25 mouse cellular contexts compared by ENCODE assay signal in genomic region chr7:88527100-88527671, GRCm38 (mm10).
DNase-seq lines count a peak whose midpoint lies in the region; ATAC-seq and TF ChIP-seq lines count a peak whose summit lies in the region.
"Had no signal": no experiment of that assay in that cellular context is flagged by ENCODE, and none has a peak within 500 bp of the region (broad histone marks: within the 10 kb centered on the region; RNA-seq: fewer than 3 reads in every experiment).

No protein-coding gene starts in this region.

- H3K4me2 ChIP-seq in liver, embryonic 15.5 days, result no peak overlapping the region
- H3K4me2 ChIP-seq: embryonic facial prominence, embryonic 12.5 days; forebrain, embryonic 12.5 days; heart, embryonic 12.5 days; intestine, embryonic 15.5 days; limb, embryonic 13.5 days; lung, embryonic 15.5 days; neural tube, embryonic 15.5 days had no signal

- WGBS in liver, embryonic 15.5 days (ENCODE audit: insufficient replicate concordance), result 10% methylated on average over 1 of the region's 1 CpGs

- H3K27me3 ChIP-seq in liver, embryonic 15.5 days, result no peaks in the 10 kb centered on the region
- H3K27me3 ChIP-seq: embryonic facial prominence, embryonic 12.5 days; forebrain, embryonic 12.5 days; heart, embryonic 12.5 days; intestine, embryonic 15.5 days; limb, embryonic 13.5 days; lung, embryonic 15.5 days; neural tube, embryonic 15.5 days had no signal

- H3K27ac ChIP-seq in ES-E14 (ENCODE audit: insufficient read depth, low read depth, low read length, poor library complexity, severe bottlenecking), result no peak overlapping the region
- no peak overlapping the region for H3K27ac ChIP-seq in liver, embryonic 15.5 days (replicated peaks)
- H3K27ac ChIP-seq: embryonic facial prominence, embryonic 12.5 days; forebrain, embryonic 12.5 days; gastrocnemius, adult 2 months; hindbrain, embryonic 10.5 days; intestine, embryonic 15.5 days; layer of hippocampus, adult 2 months; limb, embryonic 13.5 days; lung, embryonic 15.5 days; neural tube, embryonic 15.5 days had no signal

- no peaks in the 10 kb centered on the region for H3K36me3 ChIP-seq in ES-E14 (ENCODE audit: control insufficient read depth, insufficient read depth, low read length, poor library complexity, severe bottlenecking)
- no peaks in the 10 kb centered on the region for H3K36me3 ChIP-seq in liver, embryonic 15.5 days (replicated peaks)
- H3K36me3 ChIP-seq: embryonic facial prominence, embryonic 12.5 days; forebrain, embryonic 12.5 days; heart, embryonic 12.5 days; hindbrain, embryonic 10.5 days; intestine, embryonic 15.5 days; limb, embryonic 13.5 days; lung, embryonic 15.5 days; neural tube, embryonic 15.5 days had no signal

- H3K9me3 ChIP-seq in ES-E14 (ENCODE audit: control insufficient read depth, insufficient read depth, low read depth, low read length), result no peaks in the 10 kb centered on the region
- no peaks in the 10 kb centered on the region for H3K9me3 ChIP-seq in liver, embryonic 15.5 days (replicated peaks)
- H3K9me3 ChIP-seq: embryonic facial prominence, embryonic 12.5 days; forebrain, embryonic 12.5 days; heart, embryonic 12.5 days; hindbrain, embryonic 10.5 days; intestine, embryonic 15.5 days; limb, embryonic 13.5 days; lung, embryonic 15.5 days; neural tube, embryonic 15.5 days had no signal

- in situ Hi-C loops in ES-E14 (cut with MboI; ENCODE audit: low sequenced_read_pairs in 2 of 2, unreplicated experiment in 2 of 2), result no loop called here

- ATAC-seq in liver, embryonic 15.5 days (ENCODE audit: insufficient read depth), result 0 out of 2 replicates have a peak, but pooled peaks have one; percentile 34
- ATAC-seq: hindbrain, embryonic 16.5 days; intestine, embryonic 15.5 days; midbrain, embryonic 16.5 days had no signal

- no peak overlapping the region for H3K4me3 ChIP-seq in ES-E14 (ENCODE audit: insufficient read depth in 1 of 2, low read depth in 1 of 2, low read length in 2 of 2, poor library complexity in 1 of 2, severe bottlenecking in 1 of 2)
- H3K4me3 ChIP-seq in liver, embryonic 15.5 days (replicated peaks), result no peak overlapping the region
- H3K4me3 ChIP-seq: embryonic facial prominence, embryonic 12.5 days; forebrain, embryonic 12.5 days; gastrocnemius, adult 2 months; heart, embryonic 12.5 days; hindbrain, embryonic 10.5 days; intestine, embryonic 15.5 days; layer of hippocampus, adult 2 months; limb, embryonic 13.5 days; lung, embryonic 15.5 days; neural tube, embryonic 15.5 days had no signal

- no peaks in the 10 kb centered on the region for H3K4me1 ChIP-seq in ES-E14 (ENCODE audit: control insufficient read depth in 2 of 2, insufficient read depth in 2 of 2, low read length in 2 of 2, poor library complexity in 1 of 2)
- no peaks in the 10 kb centered on the region for H3K4me1 ChIP-seq in liver, embryonic 15.5 days (replicated peaks)
- H3K4me1 ChIP-seq: embryonic facial prominence, embryonic 12.5 days; forebrain, embryonic 12.5 days; heart, embryonic 12.5 days; hindbrain, embryonic 10.5 days; intestine, embryonic 15.5 days; limb, embryonic 13.5 days; lung, embryonic 15.5 days; neural tube, embryonic 15.5 days had no signal

- no peak overlapping the region for H3K9ac ChIP-seq in ES-E14 (ENCODE audit: insufficient read depth, low read depth, low read length, poor library complexity, severe bottlenecking)
- no peak overlapping the region for H3K9ac ChIP-seq in liver, embryonic 15.5 days
- H3K9ac ChIP-seq: embryonic facial prominence, embryonic 12.5 days; forebrain, embryonic 12.5 days; heart, embryonic 12.5 days; intestine, embryonic 15.5 days; limb, embryonic 13.5 days; lung, embryonic 15.5 days; neural tube, embryonic 15.5 days had no signal

- DNase-seq in ES-E14 (ENCODE audit: low read depth, low spot score), result peak; percentile 28
- DNase-seq in c-Kit-positive CD71-positive TER-119-negative erythroid progenitor cells, embryonic 14.5 days (ENCODE audit: low read depth), result peak; percentile 11
- peak; percentile 21 for DNase-seq in lung, postnatal 25 days (ENCODE audit: low spot score)
- DNase-seq in gastrocnemius, adult 8-10 months (ENCODE audit: low spot score in 2 of 2), result no peak
- DNase-seq in heart, adult 9 months (ENCODE audit: low spot score in 2 of 2), result no peak
- DNase-seq in frontal cortex, postnatal 14 days (ENCODE audit: low spot score in 2 of 2), result no peak
- no peak for DNase-seq in right cerebral cortex, adult 18-20 months
- DNase-seq: adrenal gland, postnatal 25 days; cerebellum, adult 11 months; cerebellum, postnatal 14 days; gastrocnemius, adult 2 months; heart, postnatal 10 days; kidney, postnatal 25 days had no signal

TF ChIP-seq in ES-E14, 5 proteins besides CTCF, POLR2A, EP300 and RAD21:
- TF ChIP-seq HCFC1 (IDR thresholded peaks at IDR 0.05; ENCODE audit: borderline replicate concordance, insufficient read depth, low read length) (no peak), ZC3H11A (IDR thresholded peaks at IDR 0.05; ENCODE audit: borderline replicate concordance, low read depth, low read length) (no peak), ZNF384 (IDR thresholded peaks at IDR 0.05; ENCODE audit: low read depth, low read length) (no peak), MAFK (IDR thresholded peaks at IDR 0.05; ENCODE audit: insufficient read depth, low read depth, low read length) (no peak), CHD2 (IDR thresholded peaks at IDR 0.05; ENCODE audit: low read depth, low read length) (no peak)

Comparison
In these comparisons a context has a peak if more than half of its experiments do, and no peak if none do; other contexts are left out.
1. DNase-seq: peak in ES-E14 (single experiment), c-Kit-positive CD71-positive TER-119-negative erythroid progenitor cells, embryonic 14.5 days (single experiment) and lung, postnatal 25 days (single experiment); none in gastrocnemius, adult 8-10 months (0 of 2), heart, adult 9 months (0 of 2), frontal cortex, postnatal 14 days (0 of 2) and right cerebral cortex, adult 18-20 months (single experiment).